Mouse (Mus musculus) midbrain, embryonic 12.5 days (tissue): ENCODE results near the gene Phldb2. TPM values are rescaled to one million over a fixed set of nuclear protein-coding genes. Genes with fewer than 3 reads are reported as not detected.

Experiments
- ATAC-seq: fragments of 200-750 bp; cut with Nextera tagmentation; 2 replicates; pipeline ENCODE4 v1.8.0; 2017; ENCODE audit warnings: low read depth, moderate TSS enrichment, moderate library complexity; ENCODE audit not compliant: low FRiP score
- H3K27ac ChIP-seq: fragments of 300-500 bp; sonication (generic); replicated peaks from 2 replicates; pipeline ENCODE4 v1.5.1; 2016; ENCODE audit warnings: mild to moderate bottlenecking
- H3K27me3 ChIP-seq: fragments of 300-500 bp; sonication (generic); 2 replicates; pipeline ENCODE4 v1.6.1; 2016; ENCODE audit warnings: mild to moderate bottlenecking
- H3K36me3 ChIP-seq: fragments of 300-500 bp; sonication (generic); 2 replicates; pipeline ENCODE4 v1.6.1; 2016
- H3K4me1 ChIP-seq: fragments of 300-500 bp; sonication (generic); 2 replicates; pipeline ENCODE4 v1.6.1; 2016
- H3K4me2 ChIP-seq: fragments of 300-500 bp; sonication (generic); replicated peaks from 2 replicates; pipeline ENCODE4 v1.6.1; 2016; ENCODE audit warnings: mild to moderate bottlenecking, moderate library complexity
- H3K4me3 ChIP-seq: fragments of 300-500 bp; sonication (generic); 2 replicates; pipeline ENCODE4 v1.5.1; 2016; ENCODE audit warnings: mild to moderate bottlenecking
- H3K9ac ChIP-seq: fragments of 300-500 bp; sonication (generic); replicated peaks from 2 replicates; pipeline ENCODE4 v1.6.1; 2016; ENCODE audit warnings: mild to moderate bottlenecking, moderate library complexity
- H3K9me3 ChIP-seq: fragments of 300-500 bp; sonication (generic); 2 replicates; pipeline ENCODE4 v1.6.1; 2016; ENCODE audit warnings: mild to moderate bottlenecking
- WGBS: fragments of 180-500 bp; shearing (Covaris S2); methylation state at CpG from one replicate; pipeline ENCODE4 v1.1.7; 2016; 5-methylcytosine and 5-hydroxymethylcytosine counted together
- polyA plus RNA-seq: library from polyadenylated mRNA; unstranded; fragments of >200 nt; fragmentation: Nextera tagmentation; extraction: Ambion mirVana; gene quantifications from 2 replicates; pipeline ENCODE4 v1.2.1, GENCODE M21; 2016

Gene Phldb2
- polyA plus RNA-seq, 1 experiment from 2014 or later: 42.6 TPM

- H3K27me3 ChIP-seq: no peaks in the 10 kb centered on the region
- H3K27ac ChIP-seq: no peak overlapping the region
- no peak for ATAC-seq
- no peak overlapping the region for H3K9ac ChIP-seq
- no peaks in the 10 kb centered on the region for H3K9me3 ChIP-seq
- 62% methylated on average over 6 of the region's 6 CpGs for WGBS
- no peak overlapping the region for H3K4me3 ChIP-seq
- H3K4me1 ChIP-seq: peaks cover under 1% of the 10 kb centered on the region; the same call in 1 of the 2 replicates
- H3K4me2 ChIP-seq: no peak overlapping the region
- no peaks in the 10 kb centered on the region for H3K36me3 ChIP-seq
Measured at GRCm38 (mm10) chr16:45697996-45698395, 255.4 kb downstream of the Phldb2 start.

Other genes starting within 250 kb of the Phldb2 start
- 383 and 400 TPM in 2 replicates for gene Tagln3, start 229.0 kb downstream of the Phldb2 start, polyA plus RNA-seq
- 48.9 and 49.5 TPM in 2 replicates for gene Abhd10, start 210.6 kb downstream of the Phldb2 start, polyA plus RNA-seq
- 5.6 and 5.9 TPM in 2 replicates for gene Plcxd2, start 56.6 kb upstream of the Phldb2 start, polyA plus RNA-seq
- not detected in 2 replicates for gene Cd96, start 166.7 kb upstream of the Phldb2 start, polyA plus RNA-seq
- 2.2 and 3.6 TPM in 2 replicates for gene Gm4737, start 201.5 kb upstream of the Phldb2 start, polyA plus RNA-seq